Mouse (Mus musculus) lung, embryonic 14.5 days (tissue): ENCODE measurements around the gene Slc5a2. TPM values are rescaled to one million over a fixed set of nuclear protein-coding genes. Genes with fewer than 3 reads are reported as not detected.

ENCODE experiments used
- ATAC-seq: fragments of 200-750 bp; cut with Nextera tagmentation; 2 replicates; pipeline ENCODE4 v1.8.0; 2017; ENCODE audit warnings: mild to moderate bottlenecking, moderate TSS enrichment, moderate library complexity; ENCODE audit not compliant: insufficient read depth
- DNase-seq: peaks from one replicate; pipeline ENCODE4 v3.0.0-alpha.2; 2015
- H3K27ac ChIP-seq: fragments of 300-500 bp; sonication (generic); 2 replicates; pipeline ENCODE4 v1.5.1; 2014; ENCODE audit warnings: low read depth, mild to moderate bottlenecking, moderate library complexity
- H3K27me3 ChIP-seq: fragments of 300-500 bp; sonication (generic); 2 replicates; pipeline ENCODE4 v1.6.1; 2014; ENCODE audit warnings: low read length, control low read depth; ENCODE audit not compliant: insufficient read depth
- H3K36me3 ChIP-seq: fragments of 300-500 bp; sonication (generic); 2 replicates; pipeline ENCODE4 v1.6.1; 2014; ENCODE audit warnings: control low read depth; ENCODE audit not compliant: insufficient read depth
- H3K4me1 ChIP-seq: fragments of 300-500 bp; sonication (generic); 2 replicates; pipeline ENCODE4 v1.6.1; 2014; ENCODE audit warnings: antibody characterized with exemption, control low read depth; ENCODE audit not compliant: insufficient read depth
- H3K4me2 ChIP-seq: fragments of 300-500 bp; sonication (generic); 2 replicates; pipeline ENCODE4 v1.6.1; 2014; ENCODE audit warnings: mild to moderate bottlenecking
- H3K4me3 ChIP-seq: fragments of 300-500 bp; sonication (generic); 2 replicates; pipeline ENCODE4 v1.5.1; 2014; ENCODE audit warnings: low read depth, low read length
- H3K9ac ChIP-seq: fragments of 300-500 bp; sonication (generic); 2 replicates; pipeline ENCODE4 v1.6.1; 2014
- H3K9me3 ChIP-seq: fragments of 300-500 bp; sonication (generic); 2 replicates; pipeline ENCODE4 v1.6.1; 2016; ENCODE audit warnings: low read depth, low read length, control low read depth
- CTCF ChIP-seq: IDR thresholded peaks from 2 replicates; pipeline ENCODE4 v1.5.1; 2016; ENCODE audit warnings: antibody characterized with exemption, low read depth
- WGBS: fragments of 180-500 bp; shearing (Covaris S2); extraction: QIAGEN DNeasy Blood & Tissue Kit; methylation state at CpG from one replicate; pipeline ENCODE4 v1.1.7; 2014; 5-methylcytosine and 5-hydroxymethylcytosine counted together
- microRNA-seq: library from miRNA; unstranded; fragments of <30 nt; microRNA quantifications from one replicate; pipeline ENCODE4, GENCODE M21; 2016; ENCODE audit warnings: borderline number of aligned reads
- polyA plus RNA-seq: library from polyadenylated mRNA; unstranded; fragments of >200 nt; fragmentation: Nextera tagmentation; extraction: Ambion mirVana; gene quantifications from 2 replicates; pipeline ENCODE4 v1.2.1, GENCODE M21; 2014

Gene Slc5a2
- polyA plus RNA-seq, 1 experiment from 2014 or later: 0.37 TPM

DNA sequence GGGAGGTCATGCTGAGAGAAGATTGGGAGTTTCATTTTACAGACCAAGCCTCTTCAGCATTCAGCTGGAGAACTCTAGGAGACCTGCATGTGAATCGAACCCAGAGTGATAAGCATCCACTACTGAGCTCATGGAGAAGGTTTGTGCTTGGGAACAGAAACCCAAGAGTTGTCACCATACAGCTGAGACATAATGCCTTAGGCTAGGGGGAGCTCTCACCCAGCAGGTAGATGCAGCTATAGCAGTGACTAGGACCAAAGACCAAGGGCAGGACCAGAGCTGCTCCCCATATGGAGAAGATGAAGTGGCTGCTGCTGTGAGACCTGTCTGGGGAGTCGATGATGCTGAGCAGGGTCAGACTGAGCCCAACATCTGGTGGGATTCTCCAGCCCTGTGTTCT is 48.1 kb downstream of the Slc5a2 start:
- no peak for DNase-seq
- Histone ChIP-seq H3K36me3 (no peaks in the 10 kb centered on the region), H3K4me3 (no peak overlapping the region), H3K4me2 (no peak overlapping the region), H3K9ac (no peak overlapping the region), H3K27me3 (no peaks in the 10 kb centered on the region), H3K9me3 (no peaks in the 10 kb centered on the region), H3K27ac (no peak overlapping the region), H3K4me1 (peaks cover 15% of the 10 kb centered on the region)
- no peak for ATAC-seq
- peak; percentile 29 for TF ChIP-seq CTCF
- 73% methylated on average over 2 of the region's 2 CpGs for WGBS

DNA sequence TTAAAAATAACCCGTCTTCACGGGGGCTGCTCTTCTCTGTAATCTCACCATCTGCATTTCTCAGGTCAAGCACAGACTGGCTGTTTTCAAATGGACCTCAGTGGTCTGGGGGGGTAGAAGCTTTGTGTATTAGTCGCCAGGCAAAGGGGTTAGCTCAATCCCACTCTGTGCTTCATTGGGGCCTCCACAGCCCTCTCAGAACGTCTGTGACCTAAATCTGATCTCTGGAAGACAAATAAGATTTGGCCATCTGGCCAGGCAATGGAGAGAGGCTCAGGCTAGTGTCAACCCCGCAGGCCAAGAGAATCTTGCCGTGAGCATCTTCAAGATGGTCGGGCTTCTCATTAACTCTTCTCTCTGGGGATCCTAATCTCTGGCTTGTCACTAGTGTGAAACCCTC is 49.0 kb downstream of the Slc5a2 start:
- no peak overlapping the region for H3K4me3 ChIP-seq
- TF ChIP-seq CTCF: no peak
- no peak overlapping the region for H3K27ac ChIP-seq
- H3K9me3 ChIP-seq: no peaks in the 10 kb centered on the region
- H3K4me2 ChIP-seq: no peak overlapping the region
- H3K4me1 ChIP-seq: peaks cover 15% of the 10 kb centered on the region
- DNase-seq (no peak), ATAC-seq (no peak)
- 62% methylated on average over 7 of the region's 7 CpGs for WGBS
- H3K27me3 ChIP-seq: no peaks in the 10 kb centered on the region
- no peaks in the 10 kb centered on the region for H3K36me3 ChIP-seq
- H3K9ac ChIP-seq: no peak overlapping the region

DNA sequence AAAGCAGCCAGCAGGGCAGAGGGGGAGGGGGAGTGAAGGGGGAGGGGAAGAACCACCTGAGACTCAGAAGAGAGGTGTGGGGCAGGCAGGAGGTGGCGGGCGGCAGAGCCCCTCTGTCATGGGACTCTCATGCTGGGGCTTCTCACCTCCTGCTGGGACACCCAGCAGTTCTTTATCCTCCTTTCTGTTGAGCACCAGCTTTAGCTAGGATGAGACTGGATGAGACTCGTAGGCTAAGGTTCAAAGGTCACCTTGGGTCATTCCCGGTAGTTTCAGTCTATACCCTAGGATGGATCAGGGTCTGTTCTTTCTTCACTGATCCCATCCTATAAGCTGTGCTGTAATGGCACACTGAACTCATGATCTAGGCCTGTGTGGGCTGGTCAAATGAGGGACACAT is 51.6 kb downstream of the Slc5a2 start:
- no peak for ATAC-seq
- H3K9me3 ChIP-seq: no peaks in the 10 kb centered on the region
- no peak overlapping the region for H3K27ac ChIP-seq
- no peaks in the 10 kb centered on the region for H3K27me3 ChIP-seq
- DNase-seq: no peak
- H3K4me2 ChIP-seq: no peak overlapping the region
- H3K4me1 ChIP-seq: peaks cover 22% of the 10 kb centered on the region
- no peaks in the 10 kb centered on the region for H3K36me3 ChIP-seq
- WGBS: 59% methylated on average over 4 of the region's 4 CpGs
- TF ChIP-seq CTCF: no peak
- no peak overlapping the region for H3K9ac ChIP-seq
- H3K4me3 ChIP-seq: no peak overlapping the region

DNA sequence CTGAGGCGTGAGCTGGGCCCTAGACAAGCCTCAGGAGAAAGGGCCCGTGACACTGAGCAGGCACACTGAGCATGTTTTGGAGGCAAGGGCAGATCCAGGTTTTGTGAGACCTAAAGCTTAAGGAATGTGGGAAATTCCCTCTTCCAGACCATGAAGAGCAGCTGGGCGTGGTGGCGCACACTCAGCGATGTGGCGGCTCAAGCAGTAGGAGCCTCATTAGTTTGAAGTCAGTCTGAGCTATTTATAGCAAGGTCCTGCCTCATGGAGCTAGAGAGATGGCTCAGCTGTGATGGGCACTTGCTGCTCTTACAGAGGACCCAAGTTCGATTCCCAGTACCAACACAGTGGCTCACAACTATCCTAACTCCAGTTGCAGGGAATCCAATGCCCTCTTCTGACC is 53.7 kb downstream of the Slc5a2 start:
- no peak for ATAC-seq
- Histone ChIP-seq H3K36me3 (no peaks in the 10 kb centered on the region), H3K4me2 (no peak overlapping the region), H3K9me3 (no peaks in the 10 kb centered on the region), H3K4me1 (peaks cover 21% of the 10 kb centered on the region; the same call in 1 of the 2 replicates), H3K4me3 (no peak overlapping the region), H3K9ac (no peak overlapping the region), H3K27me3 (no peaks in the 10 kb centered on the region), H3K27ac (no peak overlapping the region)
- DNase-seq: peak; percentile 64
- TF ChIP-seq CTCF: no peak
- 64% methylated on average over 7 of the region's 7 CpGs for WGBS

DNA sequence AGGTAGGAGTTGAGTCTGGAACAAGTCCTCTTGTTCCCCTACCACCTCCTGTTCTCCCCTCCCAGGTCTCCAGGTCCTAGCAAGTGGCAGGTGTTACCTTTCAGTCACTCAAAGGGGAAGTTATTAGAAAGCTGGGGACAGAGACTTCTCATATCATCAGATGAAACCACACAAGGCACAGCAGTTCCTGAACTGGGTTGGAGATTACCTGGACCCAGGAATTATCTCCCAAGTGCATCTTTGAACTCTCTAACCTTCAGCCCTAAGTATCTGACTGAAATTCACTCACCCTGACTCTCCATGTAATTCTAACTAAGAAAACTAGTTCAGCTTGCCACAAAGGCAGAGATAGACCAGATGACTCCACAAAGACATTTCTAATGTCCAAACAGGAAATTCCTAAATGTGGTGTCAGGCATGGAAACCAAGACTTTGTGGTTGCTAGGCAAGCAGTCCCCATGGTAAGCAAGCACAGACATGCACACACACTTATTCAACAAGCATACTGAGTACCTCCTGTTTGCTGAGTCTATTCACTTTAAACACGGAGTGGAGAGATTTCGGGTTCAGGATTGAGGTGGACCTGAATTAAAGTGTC is 54.9 kb downstream of the Slc5a2 start:
- H3K36me3 ChIP-seq: no peaks in the 10 kb centered on the region
- WGBS: 41% methylated on average over 2 of the region's 2 CpGs
- H3K4me2 ChIP-seq: peak overlapping the region; percentile 35; the same call in 1 of the 2 replicates
- ATAC-seq: no peak
- H3K27ac ChIP-seq: peak overlapping the region; percentile 91; the same call in 1 of the 2 replicates
- no peaks in the 10 kb centered on the region for H3K27me3 ChIP-seq
- peaks cover 21% of the 10 kb centered on the region; the same call in 1 of the 2 replicates for H3K4me1 ChIP-seq
- no peak overlapping the region for H3K4me3 ChIP-seq
- no peak for TF ChIP-seq CTCF
- H3K9ac ChIP-seq: no peak overlapping the region
- DNase-seq: peak; percentile 71
- no peaks in the 10 kb centered on the region for H3K9me3 ChIP-seq

DNA sequence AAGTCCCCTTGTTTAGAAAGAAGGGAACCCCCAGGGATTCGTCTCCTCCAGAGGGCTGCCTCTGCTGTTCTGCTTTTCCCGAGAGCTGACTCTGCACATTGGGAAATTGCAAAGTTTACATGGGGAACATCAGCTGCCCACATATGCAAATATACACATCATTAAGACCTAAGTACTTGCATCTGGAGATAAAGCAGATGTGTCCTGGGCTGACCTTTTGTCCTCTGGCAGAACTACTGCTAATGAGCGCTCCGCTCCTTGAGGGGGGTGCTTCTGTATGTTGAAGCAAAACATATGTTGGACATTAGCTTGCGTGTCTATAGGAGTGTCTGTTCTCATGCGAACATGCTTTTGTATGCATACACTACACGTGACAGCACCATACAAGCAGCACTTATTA is 55.8 kb downstream of the Slc5a2 start:
- Histone ChIP-seq H3K9me3 (no peaks in the 10 kb centered on the region), H3K9ac (no peak overlapping the region), H3K4me2 (peak overlapping the region; percentile 35), H3K4me3 (no peak overlapping the region), H3K4me1 (peaks cover 21% of the 10 kb centered on the region; the same call in 1 of the 2 replicates), H3K27me3 (no peaks in the 10 kb centered on the region), H3K36me3 (no peaks in the 10 kb centered on the region), H3K27ac (peak overlapping the region; percentile 91)
- TF ChIP-seq CTCF: no peak
- DNase-seq (peak; percentile 95), ATAC-seq (peak; percentile 95)
- 42% methylated on average over 7 of the region's 7 CpGs for WGBS

Small RNA genes lying within 50 kb of the gene (microRNA-seq; reads per million reads assigned to microRNA genes)
- 1.2 reads per million for gene Mir3103

Other genes with a start within 250 kb of the Slc5a2 start
- 0.74 and 1.4 TPM in 2 replicates for gene Itgam, start 203.0 kb upstream of the Slc5a2 start, polyA plus RNA-seq
- gene Gm49368, start 203.0 kb upstream of the Slc5a2 start, polyA plus RNA-seq: not detected in 2 replicates
- 0.11 and 0.12 TPM in 2 replicates for gene Itgax, start 136.1 kb upstream of the Slc5a2 start, polyA plus RNA-seq
- not detected in 2 replicates for gene Itgad, start 111.3 kb upstream of the Slc5a2 start, polyA plus RNA-seq
- gene Cox6a2, start 59.3 kb upstream of the Slc5a2 start, polyA plus RNA-seq: 0.29 and 7.4 TPM in 2 replicates
- 19.2 and 22.0 TPM in 2 replicates for gene Armc5, start 28.3 kb upstream of the Slc5a2 start, polyA plus RNA-seq
- 8.2 and 10.5 TPM in 2 replicates for gene 9130023H24Rik, start 27.6 kb upstream of the Slc5a2 start, polyA plus RNA-seq
- 141 and 150 TPM in 2 replicates for gene Tgfb1i1, start 18.8 kb upstream of the Slc5a2 start, polyA plus RNA-seq
- gene BC017158, start 32.5 kb downstream of the Slc5a2 start, polyA plus RNA-seq: 38.6 and 40.4 TPM in 2 replicates
- gene Rgs10, start 153.1 kb downstream of the Slc5a2 start, polyA plus RNA-seq: 31.1 and 31.2 TPM in 2 replicates
- 38.4 TPM in 2 replicates for gene Tial1, start 196.1 kb downstream of the Slc5a2 start, polyA plus RNA-seq